Mouse (Mus musculus) liver, embryonic 16.5 days (tissue): Measurements from ENCODE around the gene Il13. TPM values are rescaled to one million over a fixed set of nuclear protein-coding genes. Genes with fewer than 3 reads are reported as not detected.

Source experiments
- ATAC-seq: fragments of 200-750 bp; cut with Nextera tagmentation; 2 replicates; pipeline ENCODE4 v1.8.0; 2017; ENCODE audit warnings: low read depth, mild to moderate bottlenecking, moderate number of reproducible peaks, moderate library complexity
- H3K27ac ChIP-seq: fragments of 300-500 bp; sonication (generic); 2 replicates; pipeline ENCODE4 v1.5.1; 2014; ENCODE audit warnings: mild to moderate bottlenecking, low read length
- H3K27me3 ChIP-seq: fragments of 300-500 bp; sonication (generic); 2 replicates; pipeline ENCODE4 v1.6.1; 2014; ENCODE audit warnings: low read depth, low read length, mixed read lengths; ENCODE audit not compliant: control insufficient read depth, insufficient read depth
- H3K36me3 ChIP-seq: fragments of 300-500 bp; sonication (generic); 2 replicates; pipeline ENCODE4 v1.6.1; 2014; ENCODE audit warnings: mild to moderate bottlenecking; ENCODE audit not compliant: control insufficient read depth, insufficient read depth
- H3K4me1 ChIP-seq: fragments of 300-500 bp; sonication (generic); 2 replicates; pipeline ENCODE4 v1.6.1; 2014; ENCODE audit warnings: low read depth, low read length, mixed read lengths; ENCODE audit not compliant: control insufficient read depth
- H3K4me2 ChIP-seq: fragments of 300-500 bp; sonication (generic); 2 replicates; pipeline ENCODE4 v1.6.1; 2014; ENCODE audit warnings: low read depth, low read length, mixed read lengths
- H3K4me3 ChIP-seq: fragments of 300-500 bp; sonication (generic); 2 replicates; pipeline ENCODE4 v1.5.1; 2014; ENCODE audit warnings: low read depth, mild to moderate bottlenecking, low read length
- H3K9ac ChIP-seq: fragments of 300-500 bp; sonication (generic); 2 replicates; pipeline ENCODE4 v1.6.1; 2014; ENCODE audit warnings: low read depth, low read length
- H3K9me3 ChIP-seq: fragments of 300-500 bp; sonication (generic); replicated peaks from 2 replicates; pipeline ENCODE4 v1.6.1; 2016; ENCODE audit warnings: low read length; ENCODE audit not compliant: control insufficient read depth
- WGBS: fragments of 180-500 bp; shearing (Covaris S2); extraction: QIAGEN DNeasy Blood & Tissue Kit; methylation state at CpG from one replicate; pipeline ENCODE4 v1.1.7; 2014; ENCODE audit not compliant: insufficient replicate concordance; 5-methylcytosine and 5-hydroxymethylcytosine counted together
- polyA plus RNA-seq: library from polyadenylated mRNA; unstranded; fragments of >200 nt; fragmentation: Nextera tagmentation; extraction: Ambion mirVana; gene quantifications from 2 replicates; pipeline ENCODE4 v1.2.1, GENCODE M21; 2015

The Il13 gene
- polyA plus RNA-seq, 1 experiment from 2014 or later = not detected

GRCm38 (mm10) chr11:53657381-53657780, 22.9 kb upstream of the Il13 start:
- Histone ChIP-seq H3K9ac (peak overlapping the region; percentile 3; the same call in 1 of the 2 replicates), H3K36me3 (peaks cover 4% of the 10 kb centered on the region; the same call in 1 of the 2 replicates), H3K4me1 (peaks cover 22% of the 10 kb centered on the region), H3K4me3 (no peak overlapping the region; the same call in 1 of the 2 replicates), H3K4me2 (peak overlapping the region; percentile 39), H3K27ac (peak overlapping the region; percentile 26), H3K27me3 (no peaks in the 10 kb centered on the region), H3K9me3 (no peaks in the 10 kb centered on the region)
- WGBS = 65% methylated on average over 8 of the region's 8 CpGs
- ATAC-seq = no peak

GRCm38 (mm10) chr11:53656558-53657202, 22.2 kb upstream of the Il13 start:
- H3K4me3 ChIP-seq = no peak overlapping the region
- H3K4me2 ChIP-seq = peak overlapping the region; percentile 39
- WGBS = 39% methylated on average over 9 of the region's 9 CpGs
- peak overlapping the region; percentile 26 for H3K27ac ChIP-seq
- no peaks in the 10 kb centered on the region for H3K9me3 ChIP-seq
- ATAC-seq = peak; percentile 47
- 0 out of 2 replicates have a peak overlapping the region, but pooled peaks have one; percentile 5 for H3K9ac ChIP-seq
- no peaks in the 10 kb centered on the region for H3K27me3 ChIP-seq
- H3K36me3 ChIP-seq = peaks cover 4% of the 10 kb centered on the region; the same call in 1 of the 2 replicates
- H3K4me1 ChIP-seq = peaks cover 22% of the 10 kb centered on the region

GRCm38 (mm10) chr11:53655043-53655442, 20.5 kb upstream of the Il13 start:
- no peak overlapping the region for H3K27ac ChIP-seq
- ATAC-seq = peak; percentile 86

GRCm38 (mm10) chr11:53652427-53652826, 17.9 kb upstream of the Il13 start:
- 71% methylated on average over 2 of the region's 2 CpGs for WGBS
- H3K4me2 ChIP-seq = no peak overlapping the region
- peaks cover 9% of the 10 kb centered on the region; the same call in 1 of the 2 replicates for H3K36me3 ChIP-seq

More at GRCm38 (mm10) chr11:53655043-53655442, 20.5 kb upstream of the Il13 start:
- Histone ChIP-seq H3K27me3 (no peaks in the 10 kb centered on the region), H3K4me3 (no peak overlapping the region), H3K36me3 (peaks cover 9% of the 10 kb centered on the region; the same call in 1 of the 2 replicates), H3K9ac (no peak overlapping the region), H3K9me3 (no peaks in the 10 kb centered on the region), H3K4me1 (peaks cover 22% of the 10 kb centered on the region), H3K4me2 (no peak overlapping the region)
- 29% methylated on average over 5 of the region's 5 CpGs for WGBS

GRCm38 (mm10) chr11:53651441-53651840, 16.9 kb upstream of the Il13 start:
- Histone ChIP-seq H3K4me3 (no peak overlapping the region), H3K4me1 (peaks cover 10% of the 10 kb centered on the region), H3K9me3 (no peaks in the 10 kb centered on the region), H3K36me3 (peaks cover 9% of the 10 kb centered on the region; the same call in 1 of the 2 replicates), H3K27me3 (no peaks in the 10 kb centered on the region), H3K4me2 (no peak overlapping the region), H3K9ac (no peak overlapping the region), H3K27ac (no peak overlapping the region)
- no peak for ATAC-seq
- 58% methylated on average over 4 of the region's 4 CpGs for WGBS

More at GRCm38 (mm10) chr11:53652427-53652826, 17.9 kb upstream of the Il13 start:
- Histone ChIP-seq H3K27ac (no peak overlapping the region), H3K27me3 (no peaks in the 10 kb centered on the region), H3K9ac (no peak overlapping the region), H3K9me3 (no peaks in the 10 kb centered on the region), H3K4me3 (no peak overlapping the region), H3K4me1 (peaks cover 13% of the 10 kb centered on the region)
- no peak for ATAC-seq

GRCm38 (mm10) chr11:53644017-53644416, 9.5 kb upstream of the Il13 start:
- Histone ChIP-seq H3K27me3 (no peaks in the 10 kb centered on the region), H3K4me1 (no peaks in the 10 kb centered on the region), H3K4me2 (no peak overlapping the region), H3K27ac (no peak overlapping the region), H3K36me3 (no peaks in the 10 kb centered on the region), H3K9ac (no peak overlapping the region), H3K4me3 (no peak overlapping the region), H3K9me3 (no peaks in the 10 kb centered on the region)
- WGBS = 67% methylated on average over 5 of the region's 5 CpGs
- no peak for ATAC-seq

- WGBS = 54% methylated on average over 12 of the region's 12 CpGs
- H3K36me3 ChIP-seq = no peaks in the 10 kb centered on the region
- H3K4me1 ChIP-seq = no peaks in the 10 kb centered on the region
- H3K27me3 ChIP-seq = peaks cover under 1% of the 10 kb centered on the region; the same call in 1 of the 2 replicates
- H3K9me3 ChIP-seq = no peaks in the 10 kb centered on the region
- no peak overlapping the region for H3K4me2 ChIP-seq
- no peak overlapping the region for H3K9ac ChIP-seq
- no peak overlapping the region for H3K27ac ChIP-seq
- H3K4me3 ChIP-seq = no peak overlapping the region
- no peak for ATAC-seq
Observed at GRCm38 (mm10) chr11:53642744-53643279, 8.3 kb upstream of the Il13 start.

GRCm38 (mm10) chr11:53637803-53638260, 3.3 kb upstream of the Il13 start:
- H3K36me3 ChIP-seq = no peaks in the 10 kb centered on the region
- no peaks in the 10 kb centered on the region for H3K9me3 ChIP-seq
- no peak overlapping the region for H3K9ac ChIP-seq
- H3K4me3 ChIP-seq = no peak overlapping the region
- H3K27ac ChIP-seq = no peak overlapping the region
- H3K27me3 ChIP-seq = peaks cover 19% of the 10 kb centered on the region
- WGBS = 58% methylated on average over 10 of the region's 10 CpGs
- H3K4me2 ChIP-seq = no peak overlapping the region
- no peak for ATAC-seq
- peaks cover 6% of the 10 kb centered on the region for H3K4me1 ChIP-seq
